Mouse (Mus musculus): ENCODE measurements around the gene Ccdc8.
"Not testable (repeated sequence)": the region's sequence is repeated elsewhere in the genome, so short reads cannot be mapped to it uniquely, and the experiment has no call there.

The Ccdc8 gene

GRCm38 (mm10) chr7:16992451-16992807, at the start of gene Ccdc8:
Gene Ccdc8 (plus strand): TSS chr7:16992708.
- DNase-seq (ENCODE audit: low spot score) = no peak

DNA sequence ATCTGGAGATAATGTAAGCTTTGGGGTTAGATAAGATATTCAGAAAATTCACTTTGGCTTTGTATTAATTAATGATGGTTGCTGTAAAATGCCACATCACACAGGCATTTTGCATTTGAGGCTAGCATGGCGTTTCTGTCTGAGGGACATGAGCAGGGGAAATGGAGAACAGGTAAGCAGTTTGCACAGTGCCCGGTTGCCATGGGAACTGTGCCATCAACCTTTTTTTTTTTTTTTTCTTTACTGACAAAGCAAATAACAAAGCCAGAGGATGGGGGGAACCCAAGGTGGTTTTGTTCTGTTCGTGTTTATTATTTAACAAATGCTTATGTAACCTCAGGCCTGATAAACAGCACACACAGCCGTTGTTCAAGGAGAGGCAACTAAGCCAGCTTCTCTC, 49.6 kb upstream of the Ccdc8 start:
- no peak for DNase-seq (ENCODE audit: low spot score)

DNA sequence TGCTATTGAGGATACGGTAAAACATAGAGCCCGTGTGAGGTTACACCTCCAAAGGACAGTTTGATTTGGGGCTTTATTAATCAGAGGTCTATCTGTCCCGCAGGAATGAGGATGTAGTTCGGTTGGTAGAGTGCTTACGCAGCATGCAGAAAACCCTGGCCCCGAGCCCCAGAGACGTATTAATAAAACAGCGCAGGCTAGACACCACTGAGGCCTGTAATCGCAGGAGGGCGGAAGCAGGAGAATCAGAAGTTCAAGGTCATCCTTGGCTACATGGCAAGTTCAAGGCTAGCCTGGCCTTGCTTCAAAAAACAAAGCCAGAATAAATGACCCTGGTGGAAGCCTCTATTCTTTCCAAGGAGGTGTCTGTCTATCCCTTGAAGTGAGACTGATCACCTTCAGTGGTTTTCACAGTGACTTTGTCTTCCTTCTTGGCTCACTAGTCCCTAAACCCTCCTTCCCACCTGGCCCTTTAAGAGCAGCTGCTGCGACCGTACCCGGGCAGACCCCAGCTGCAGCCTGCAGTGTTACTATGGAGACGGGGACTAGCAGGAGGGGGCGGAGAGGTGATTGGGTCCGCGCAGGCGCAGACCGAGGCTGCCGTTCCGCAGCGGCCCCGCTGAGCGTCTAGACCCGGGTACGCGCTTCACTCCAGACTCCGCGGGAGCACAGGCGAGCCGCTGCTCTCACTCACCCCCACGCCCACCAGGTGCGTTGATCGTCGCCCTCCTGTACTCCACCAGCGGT, 48.3 kb upstream of the Ccdc8 start, which contains the start of gene Pnmal2:
Pnmal2 (plus strand) TSS at position 622 of the 747 bp plus-strand sequence.
- DNase-seq (ENCODE audit: low spot score) = peak; percentile 87

DNA sequence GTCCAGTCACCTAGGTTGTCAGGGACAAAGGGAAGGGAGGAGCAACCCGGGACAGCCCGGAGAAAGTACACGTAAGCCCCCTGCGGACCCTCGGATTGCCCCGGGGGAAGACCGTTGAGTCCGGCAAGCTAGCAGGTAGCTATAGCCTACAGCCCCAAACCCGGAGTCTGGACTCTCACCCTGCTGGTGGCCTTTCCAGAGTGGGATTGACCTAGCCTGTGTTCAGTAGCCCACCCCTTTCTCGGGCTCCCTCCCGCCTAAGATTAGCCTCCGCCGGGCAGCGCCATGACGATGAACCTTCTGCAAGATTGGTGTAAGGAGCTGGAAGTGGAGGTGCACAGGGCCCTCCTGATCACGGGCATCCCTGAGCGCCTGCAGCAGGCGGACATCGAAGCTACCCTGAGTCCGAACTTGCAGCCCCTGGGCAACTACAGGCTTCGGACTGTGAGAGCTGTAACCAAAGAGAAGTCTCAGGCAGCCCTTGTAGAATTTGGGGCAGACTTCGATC, 47.6 kb upstream of the Ccdc8 start:
- DNase-seq (ENCODE audit: low spot score) = peak; percentile 35

GRCm38 (mm10) chr7:16945419-16945818, 47.1 kb upstream of the Ccdc8 start:
- no peak for DNase-seq (ENCODE audit: low spot score)

GRCm38 (mm10) chr7:16946441-16947348, 45.8 kb upstream of the Ccdc8 start:
- DNase-seq (ENCODE audit: low spot score) = no peak

- DNase-seq (ENCODE audit: low spot score) = no peak
Observed at GRCm38 (mm10) chr7:16947349-16947895, 45.1 kb upstream of the Ccdc8 start.

DNA sequence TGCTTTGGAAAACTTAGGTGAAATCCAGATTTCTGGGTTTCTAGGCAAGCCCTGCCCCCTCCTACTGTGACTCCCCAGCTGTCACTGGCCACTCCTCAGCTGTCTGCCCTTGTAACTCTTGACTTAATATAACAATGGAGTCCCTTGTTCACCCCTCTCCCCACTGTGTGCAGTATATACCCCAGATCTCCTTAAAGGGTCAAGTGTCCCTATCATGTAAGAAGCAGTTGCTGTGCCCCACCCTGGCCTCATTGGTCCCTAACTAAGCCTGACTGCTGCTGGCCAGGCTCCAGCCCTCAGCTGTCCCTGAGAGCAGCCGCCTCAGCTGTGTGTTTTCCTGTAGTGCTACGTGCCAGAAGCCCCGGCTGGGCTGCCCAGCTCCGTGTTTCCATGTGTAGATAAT, 44.5 kb upstream of the Ccdc8 start:
- peak; percentile 50 for DNase-seq (ENCODE audit: low spot score)

DNA sequence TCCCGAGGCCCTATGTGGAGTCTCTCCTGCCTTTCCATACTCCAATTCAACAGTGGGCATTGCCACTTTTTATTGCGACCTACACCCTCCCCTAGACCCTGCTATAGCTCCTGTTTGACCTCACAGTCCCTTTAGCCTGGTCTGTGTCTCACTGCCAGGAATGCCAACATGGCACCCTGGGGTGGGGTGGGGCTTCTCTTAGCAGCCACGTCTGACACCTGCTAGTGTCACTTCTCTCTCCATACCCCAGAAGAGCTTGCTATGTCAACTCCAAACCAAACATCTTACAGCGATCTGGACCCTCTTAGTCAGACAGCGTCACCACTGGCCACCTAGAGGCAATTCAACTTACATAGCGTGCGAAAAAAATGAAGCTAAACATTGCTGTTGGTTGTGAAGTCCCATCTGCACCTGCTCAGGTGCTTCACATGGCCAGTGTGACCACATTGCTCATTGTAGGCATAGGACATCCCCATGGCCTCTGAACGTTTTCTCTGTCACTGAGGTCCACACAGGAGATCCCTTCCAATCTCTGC, 43.5 kb upstream of the Ccdc8 start:
- no peak for DNase-seq (ENCODE audit: low spot score)

- DNase-seq (ENCODE audit: low spot score) = peak; percentile 81
Observed at GRCm38 (mm10) chr7:16949908-16950841, 42.3 kb upstream of the Ccdc8 start.

GRCm38 (mm10) chr7:16950861-16951635, 41.5 kb upstream of the Ccdc8 start:
- peak; percentile 80 for DNase-seq (ENCODE audit: low spot score)

- DNase-seq (ENCODE audit: low spot score) = not testable (repeated sequence)
Observed at GRCm38 (mm10) chr7:16953776-16954175, 38.7 kb upstream of the Ccdc8 start.

- no peak for DNase-seq (ENCODE audit: low spot score)
Observed at GRCm38 (mm10) chr7:16955712-16956111, 36.8 kb upstream of the Ccdc8 start.

GRCm38 (mm10) chr7:16956410-16957265, 35.9 kb upstream of the Ccdc8 start:
- no peak for DNase-seq (ENCODE audit: low spot score)

- DNase-seq (ENCODE audit: low spot score) = peak; percentile 63
Observed at GRCm38 (mm10) chr7:16959539-16960187, 32.8 kb upstream of the Ccdc8 start, which contains the start of gene Pnmal1. Gene Pnmal1 (plus strand): TSS chr7:16959679.

- no peak for DNase-seq (ENCODE audit: low spot score)
Observed at GRCm38 (mm10) chr7:16961678-16962077, 30.8 kb upstream of the Ccdc8 start.

DNA sequence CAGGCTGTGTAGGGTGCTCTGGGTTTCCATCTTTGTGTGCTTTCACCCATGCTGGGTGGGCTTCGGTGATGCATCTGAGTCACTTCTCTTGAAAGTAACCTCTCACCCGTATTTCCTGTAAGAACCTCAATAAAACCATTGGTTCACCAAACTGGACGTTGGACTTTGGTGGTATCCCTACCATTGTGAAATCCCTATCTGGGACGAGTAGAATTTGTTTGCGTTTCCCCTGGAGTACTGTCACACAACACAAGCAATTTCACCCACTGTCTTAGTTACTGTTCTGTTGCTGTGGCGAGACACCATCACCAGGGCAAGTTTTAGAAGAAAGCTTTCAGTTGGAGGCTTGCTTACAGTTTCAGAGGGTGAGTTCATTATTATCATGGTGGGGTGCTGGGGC, 24.1 kb upstream of the Ccdc8 start:
- no peak for DNase-seq (ENCODE audit: low spot score)

GRCm38 (mm10) chr7:16971160-16971559, 21.3 kb upstream of the Ccdc8 start:
- no peak for DNase-seq (ENCODE audit: low spot score)

- DNase-seq (ENCODE audit: low spot score) = no peak
Observed at GRCm38 (mm10) chr7:16974018-16974417, 18.5 kb upstream of the Ccdc8 start.
